Mouse (Mus musculus) duodenum, adult 2 months (tissue): Measurements from ENCODE around the gene Ldlrad1. TPM values are rescaled to one million over a fixed set of nuclear protein-coding genes. Genes with fewer than 3 reads are reported as not detected.

Experiments
- polyA plus RNA-seq: library from polyadenylated mRNA; depleted of rRNA; stranded (reverse); fragments of >200 nt; gene quantifications from 2 replicates; pipeline ENCODE4 v1.2.3, GENCODE M21; 2012; ENCODE audit warnings: low replicate concordance; rRNA removed

Ldlrad1 gene
- 0.22 TPM in 1 of 2 replicates, not detected in the other for polyA plus RNA-seq

GRCm38 (mm10) chr4:107208880-107209279, at the start of gene Ldlrad1:
TSS of gene Ldlrad1 (plus strand) at chr4:107209180.

GRCm38 (mm10) chr4:107178182-107178829, 30.7 kb upstream of the Ldlrad1 start, which contains the start of gene Tmem59:
TSS of gene Tmem59 (plus strand) at chr4:107178399.

GRCm38 (mm10) chr4:107178830-107179490, 30.0 kb upstream of the Ldlrad1 start, which contains the start of gene Tceanc2:
TSS of gene Tceanc2 (minus strand) at chr4:107179116.

GRCm38 (mm10) chr4:107253125-107254091, 44.4 kb downstream of the Ldlrad1 start, which contains the start of the genes Lrrc42 and Hspb11:
TSS of gene Lrrc42 (minus strand) at chr4:107253532.
TSS of gene Hspb11 (plus strand) at chr4:107253593.

Other genes starting within 250 kb of the Ldlrad1 start
- 37.4 and 41.4 TPM in 2 replicates for gene Mrpl37, start 142.3 kb upstream of the Ldlrad1 start, polyA plus RNA-seq
- gene Cyb5rl, start 142.2 kb upstream of the Ldlrad1 start, polyA plus RNA-seq: 2.8 and 4.1 TPM in 2 replicates
- 0.04 TPM in 1 of 2 replicates, not detected in the other for gene Cdcp2, start 112.3 kb upstream of the Ldlrad1 start, polyA plus RNA-seq
- gene Tmem59, start 30.8 kb upstream of the Ldlrad1 start, polyA plus RNA-seq: 248 and 459 TPM in 2 replicates
- 4.4 and 5.1 TPM in 2 replicates for gene Tceanc2, start 30.1 kb upstream of the Ldlrad1 start, polyA plus RNA-seq
- 6.2 and 8.7 TPM in 2 replicates for gene Lrrc42, start 44.4 kb downstream of the Ldlrad1 start, polyA plus RNA-seq
- gene Hspb11, start 44.4 kb downstream of the Ldlrad1 start, polyA plus RNA-seq: 0.65 and 1.0 TPM in 2 replicates
- 37.5 and 52.8 TPM in 2 replicates for gene Dio1, start 98.0 kb downstream of the Ldlrad1 start, polyA plus RNA-seq
- gene Yipf1, start 105.2 kb downstream of the Ldlrad1 start, polyA plus RNA-seq: 33.6 and 59.2 TPM in 2 replicates
- 2.3 and 10.1 TPM in 2 replicates for gene Ndc1, start 158.6 kb downstream of the Ldlrad1 start, polyA plus RNA-seq
- gene Glis1, start 225.4 kb downstream of the Ldlrad1 start, polyA plus RNA-seq: 0.57 and 0.92 TPM in 2 replicates